Mouse (Mus musculus): ENCODE data around the gene Six1. TPM values are rescaled to one million over a fixed set of nuclear protein-coding genes. Genes with fewer than 3 reads are reported as not detected.

Gene Six1
- polyA plus RNA-seq, 1 experiment from 2014 or later = 28.2 TPM

DNA sequence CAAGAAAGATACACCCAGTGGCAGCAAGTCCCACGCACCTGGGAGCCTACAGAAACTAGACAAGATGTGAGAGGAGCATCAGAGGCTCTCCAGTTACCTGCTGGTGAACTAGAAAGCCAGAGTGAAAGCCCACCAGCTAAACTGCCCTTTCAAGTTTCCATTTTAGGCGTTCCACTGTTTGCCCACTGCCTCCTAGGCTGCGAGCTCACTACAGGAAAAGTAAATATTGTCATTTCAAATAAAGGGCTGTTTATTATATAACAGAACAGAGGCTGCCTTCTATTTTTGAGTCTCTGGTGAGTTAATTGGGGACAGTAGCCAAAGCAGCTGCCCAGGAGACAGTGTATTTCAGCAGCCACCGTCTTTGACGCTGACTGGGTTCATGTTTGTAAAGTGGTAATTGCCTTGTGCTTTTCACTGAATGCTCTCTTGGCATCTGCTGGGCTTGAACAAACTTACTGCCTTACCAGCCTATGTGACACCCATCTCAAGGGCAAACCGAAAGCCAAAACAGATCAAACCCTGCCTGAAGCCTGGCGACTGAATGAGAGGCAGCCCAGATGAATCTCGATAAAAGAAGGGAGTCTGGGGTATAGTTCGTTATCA is 7.2 kb upstream of the Six1 start:
- Histone ChIP-seq H3K4me3 (no peak overlapping the region), H3K36me3 (no peaks in the 10 kb centered on the region), H3K27me3 (0 out of 2 replicates have a peak, but pooled peaks cover 3% of the 10 kb centered on the region), H3K27ac (no peak overlapping the region), H3K9ac (no peak overlapping the region), H3K4me1 (no peaks in the 10 kb centered on the region), H3K4me2 (no peak overlapping the region), H3K9me3 (no peaks in the 10 kb centered on the region)
- WGBS = 57% methylated on average over 9 of the region's 9 CpGs
- no peak for ATAC-seq (ENCODE audit: insufficient number of reproducible peaks, low FRiP score, low TSS enrichment, low read depth)

DNA sequence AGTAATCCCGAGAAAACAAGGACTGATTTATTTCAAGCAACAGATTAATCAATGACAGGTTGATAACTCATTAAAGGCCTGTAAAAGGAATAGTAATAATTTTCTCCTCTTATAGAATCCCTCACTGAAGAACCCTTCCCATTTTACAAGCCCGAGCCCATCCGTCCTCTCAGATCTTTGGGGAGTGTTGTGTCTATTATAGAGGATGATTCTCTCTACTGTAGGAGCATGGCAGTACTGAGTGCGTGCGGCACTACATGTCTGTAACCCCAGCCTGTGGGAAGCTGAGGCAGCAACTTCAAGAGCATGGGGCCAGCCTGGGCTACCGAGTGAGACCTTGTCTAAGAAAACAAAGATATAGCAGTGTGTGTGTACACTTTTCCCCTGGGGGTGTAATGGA is 3.8 kb upstream of the Six1 start:
- no peak for ATAC-seq (ENCODE audit: insufficient number of reproducible peaks, low FRiP score, low TSS enrichment, low read depth)
- H3K4me2 ChIP-seq = no peak overlapping the region
- H3K27ac ChIP-seq = no peak overlapping the region
- peaks cover 35% of the 10 kb centered on the region for H3K27me3 ChIP-seq
- peaks cover 20% of the 10 kb centered on the region for H3K4me1 ChIP-seq
- WGBS = 67% methylated on average over 6 of the region's 6 CpGs
- no peaks in the 10 kb centered on the region for H3K9me3 ChIP-seq
- H3K4me3 ChIP-seq = no peak overlapping the region
- no peaks in the 10 kb centered on the region for H3K36me3 ChIP-seq
- H3K9ac ChIP-seq = no peak overlapping the region

DNA sequence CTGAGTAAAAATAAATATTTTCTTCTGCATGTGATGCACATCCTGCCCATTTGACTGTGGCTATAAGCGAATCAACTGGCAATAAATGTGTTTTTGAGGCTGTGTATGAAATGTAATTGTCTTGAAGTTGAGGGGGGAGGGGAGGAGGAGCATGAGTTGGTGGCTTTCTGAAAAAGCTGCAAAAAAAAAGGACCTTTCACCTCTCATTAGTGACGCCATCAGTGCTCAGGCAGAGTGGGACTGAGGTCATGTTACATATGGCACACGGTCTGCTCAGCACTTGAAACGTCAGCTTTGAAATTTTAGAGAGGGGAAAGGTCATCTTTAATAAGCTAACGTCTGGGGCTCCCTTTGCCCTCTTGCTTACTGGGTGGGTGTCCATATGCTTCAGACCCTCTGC is 1.8 kb upstream of the Six1 start:
- Histone ChIP-seq H3K27ac (no peak overlapping the region), H3K9me3 (no peaks in the 10 kb centered on the region), H3K9ac (no peak overlapping the region), H3K4me2 (no peak overlapping the region), H3K4me3 (no peak overlapping the region), H3K4me1 (peaks cover 27% of the 10 kb centered on the region), H3K27me3 (peaks cover 54% of the 10 kb centered on the region), H3K36me3 (no peaks in the 10 kb centered on the region)
- 15% methylated on average over 5 of the region's 5 CpGs for WGBS
- no peak for ATAC-seq (ENCODE audit: insufficient number of reproducible peaks, low FRiP score, low TSS enrichment, low read depth)

DNA sequence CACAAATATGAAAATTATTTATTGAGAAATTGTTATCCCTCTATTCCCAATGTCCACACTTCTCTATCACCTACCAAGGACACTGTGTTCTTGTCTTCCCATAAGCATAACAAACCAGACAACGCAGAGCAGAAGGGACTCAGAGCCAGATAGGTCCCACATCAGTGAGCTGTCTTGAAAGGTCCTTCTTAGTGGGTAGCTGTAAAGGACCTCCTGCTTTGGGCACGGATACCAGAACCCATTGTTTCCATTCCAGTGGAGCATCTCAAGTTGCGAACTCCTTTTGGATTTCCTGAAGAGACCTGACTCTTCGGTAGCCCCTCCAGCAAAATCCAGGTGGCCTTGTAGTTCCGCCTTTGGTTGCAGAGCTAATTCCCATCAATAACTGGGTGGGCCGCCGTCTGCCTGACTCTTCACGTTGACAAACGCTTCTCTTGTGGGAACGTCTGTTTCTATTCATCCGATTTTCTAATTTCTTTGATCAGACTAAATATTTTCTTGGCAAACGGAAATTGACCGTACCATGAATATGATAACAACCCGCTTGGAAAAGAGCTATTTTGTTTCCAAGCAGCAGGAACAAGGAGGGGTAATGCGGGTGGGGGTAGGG is 994 bp upstream of the Six1 start:
- Histone ChIP-seq H3K9ac (no peak overlapping the region), H3K36me3 (no peaks in the 10 kb centered on the region), H3K4me1 (peaks cover 30% of the 10 kb centered on the region), H3K27ac (no peak overlapping the region), H3K27me3 (peaks cover 61% of the 10 kb centered on the region), H3K4me3 (peak overlapping the region; percentile 57; the same call in 1 of the 2 replicates), H3K4me2 (peak overlapping the region; percentile 86), H3K9me3 (no peaks in the 10 kb centered on the region)
- 25% methylated on average over 15 of the region's 15 CpGs for WGBS
- ATAC-seq (ENCODE audit: insufficient number of reproducible peaks, low FRiP score, low TSS enrichment, low read depth) = no peak

DNA sequence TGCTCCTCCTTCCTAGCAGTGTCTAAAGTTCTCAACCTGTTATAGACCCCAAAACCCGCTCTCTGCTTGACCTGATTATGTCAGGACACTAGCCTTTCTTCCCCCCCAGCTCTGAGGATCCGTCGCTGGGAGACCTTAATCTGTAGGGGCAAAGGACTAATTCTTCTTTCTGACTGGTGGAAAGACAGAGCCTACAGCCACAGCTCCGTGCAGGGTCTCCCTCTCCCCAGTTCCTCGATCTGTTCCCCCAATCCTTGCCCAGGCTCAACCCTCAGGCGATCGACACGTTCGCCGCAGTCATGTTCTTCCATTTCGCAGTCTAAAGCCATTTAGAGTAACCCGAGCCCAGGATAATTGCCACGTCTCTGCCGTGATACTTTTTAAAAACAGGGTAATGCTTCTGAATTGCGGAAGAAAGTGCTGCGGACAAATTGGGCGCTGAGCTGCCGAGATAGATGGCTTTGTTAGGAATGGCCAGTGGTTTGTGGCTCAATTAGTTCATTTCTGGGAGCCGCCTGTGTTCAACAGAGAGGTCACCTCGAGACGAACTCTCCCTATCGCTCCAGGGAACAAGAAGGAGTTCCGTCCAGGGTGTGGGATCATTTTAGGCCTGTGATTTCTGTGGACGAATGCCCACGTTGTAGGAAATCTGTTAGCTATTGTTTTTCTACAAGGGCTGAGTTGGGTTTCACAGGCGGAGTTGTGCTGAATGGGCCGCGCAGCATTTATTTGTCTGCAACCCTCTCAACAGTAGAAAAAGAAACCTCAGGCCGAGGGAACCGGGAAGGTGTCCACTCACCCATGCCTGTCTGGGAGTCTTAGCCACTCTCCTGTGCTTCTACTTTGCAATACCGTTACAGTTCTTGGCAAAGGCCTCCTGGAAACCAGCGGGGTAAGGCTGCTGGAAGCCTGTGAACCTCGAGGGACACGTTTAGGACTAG is 766 bp downstream of the Six1 start:
- Histone ChIP-seq H3K4me2 (peak overlapping the region; percentile 86), H3K4me1 (peaks cover 30% of the 10 kb centered on the region), H3K4me3 (peak overlapping the region; percentile 57), H3K9me3 (no peaks in the 10 kb centered on the region), H3K9ac (no peak overlapping the region), H3K27me3 (peaks cover 79% of the 10 kb centered on the region), H3K36me3 (no peaks in the 10 kb centered on the region), H3K27ac (peak overlapping the region; percentile 80)
- ATAC-seq (ENCODE audit: insufficient number of reproducible peaks, low FRiP score, low TSS enrichment, low read depth) = peak; percentile 37
- WGBS = 12% methylated on average over 34 of the region's 34 CpGs

DNA sequence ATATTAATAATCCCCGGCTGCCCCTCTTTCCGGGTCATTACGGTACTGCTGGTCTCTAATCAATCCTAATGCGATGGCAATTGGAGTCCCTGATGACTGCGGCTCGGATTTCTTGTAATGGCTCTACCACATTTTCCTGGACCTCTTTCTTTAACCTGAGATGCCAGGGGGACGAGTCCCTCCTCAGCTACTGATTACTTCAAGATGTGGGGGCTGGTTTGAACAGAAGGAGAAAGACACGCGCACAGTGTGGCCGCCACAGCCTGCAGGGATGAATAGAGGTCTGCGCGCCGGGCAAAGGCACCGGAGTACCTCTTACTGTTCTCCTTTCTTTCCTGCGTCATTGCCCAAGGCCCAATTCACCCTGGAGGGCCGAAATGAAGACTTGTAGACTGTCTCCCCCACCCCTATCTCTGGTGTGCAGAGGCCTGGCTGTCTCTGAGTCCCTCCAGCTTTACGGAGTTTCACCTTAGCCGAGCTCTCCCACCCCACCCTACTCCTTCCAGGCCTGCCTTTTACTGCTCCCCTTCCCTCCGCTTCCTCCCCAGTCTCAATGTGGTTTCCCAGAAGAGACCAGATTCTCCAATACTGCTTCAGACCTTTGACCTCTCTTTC is 1.5 kb downstream of the Six1 start:
- Histone ChIP-seq H3K36me3 (no peaks in the 10 kb centered on the region), H3K9ac (no peak overlapping the region), H3K27ac (peak overlapping the region; percentile 80; the same call in 1 of the 2 replicates), H3K4me3 (peak overlapping the region; percentile 57), H3K27me3 (peaks cover 87% of the 10 kb centered on the region), H3K9me3 (no peaks in the 10 kb centered on the region), H3K4me2 (peak overlapping the region; percentile 86; the same call in 1 of the 2 replicates), H3K4me1 (peaks cover 30% of the 10 kb centered on the region)
- no peak for ATAC-seq (ENCODE audit: insufficient number of reproducible peaks, low FRiP score, low TSS enrichment, low read depth)
- WGBS = 13% methylated on average over 19 of the region's 19 CpGs

DNA sequence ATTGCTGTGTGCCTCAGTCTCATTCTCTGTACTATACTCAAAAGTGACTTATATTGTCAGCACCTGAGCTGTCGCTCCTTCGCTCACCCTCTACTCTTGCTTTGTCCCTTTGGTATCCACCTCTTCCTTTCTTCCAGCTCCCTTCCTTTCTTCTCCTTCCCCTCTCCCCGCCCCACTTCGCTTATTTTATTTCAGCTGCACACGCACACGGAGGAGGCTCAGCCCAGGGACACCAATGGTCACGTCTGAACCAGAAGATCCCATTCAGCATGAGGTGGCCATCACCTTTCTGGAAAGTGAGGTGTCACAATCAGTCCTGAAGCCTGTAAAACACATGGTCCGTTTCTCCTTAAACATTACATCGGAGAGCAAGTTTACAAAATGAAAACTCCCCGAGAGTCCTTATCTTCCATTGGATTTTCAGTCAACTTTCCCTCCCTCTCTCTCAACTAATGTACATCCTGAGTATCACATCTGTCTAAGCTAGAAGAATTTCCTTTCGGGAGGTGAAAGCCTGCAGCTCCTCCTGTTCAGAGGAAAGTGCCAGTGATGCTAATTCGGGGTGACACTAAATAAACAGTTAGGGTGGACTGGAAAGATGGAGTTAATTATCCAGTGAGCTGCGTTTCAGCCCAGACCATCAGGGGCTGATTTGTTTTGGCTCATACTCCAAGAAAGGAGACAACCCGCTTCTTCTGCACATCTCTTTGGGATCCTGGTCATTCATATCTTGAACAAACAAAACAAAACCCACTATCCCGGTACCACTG is 2.7 kb downstream of the Six1 start:
- Histone ChIP-seq H3K4me2 (no peak overlapping the region), H3K4me3 (no peak overlapping the region), H3K36me3 (no peaks in the 10 kb centered on the region), H3K27me3 (peaks cover 95% of the 10 kb centered on the region), H3K27ac (no peak overlapping the region), H3K9ac (no peak overlapping the region), H3K9me3 (no peaks in the 10 kb centered on the region), H3K4me1 (peaks cover 39% of the 10 kb centered on the region)
- ATAC-seq (ENCODE audit: insufficient number of reproducible peaks, low FRiP score, low TSS enrichment, low read depth) = no peak
- 12% methylated on average over 15 of the region's 15 CpGs for WGBS

DNA sequence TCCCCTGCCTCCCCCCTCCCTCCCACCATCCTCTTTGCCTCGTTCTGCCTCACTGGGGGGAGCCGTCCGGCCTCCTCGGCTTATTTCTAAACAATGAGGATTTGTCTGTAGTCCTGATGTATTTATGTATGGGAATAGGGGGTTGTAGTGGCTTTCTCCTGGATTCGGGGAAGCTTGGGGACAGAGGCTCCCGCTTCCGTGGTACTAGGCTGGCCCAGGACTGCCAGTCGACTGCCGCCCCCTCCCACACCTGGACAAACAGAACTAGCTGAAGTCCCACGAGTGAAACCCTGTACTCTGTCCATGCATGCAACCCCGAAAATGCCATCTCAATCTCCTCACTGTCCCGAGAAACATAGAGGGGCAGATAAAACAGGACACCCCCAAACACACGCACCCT is 3.4 kb downstream of the Six1 start:
- Histone ChIP-seq H3K9ac (no peak overlapping the region), H3K27ac (no peak overlapping the region), H3K4me3 (no peak overlapping the region), H3K4me1 (peaks cover 46% of the 10 kb centered on the region), H3K27me3 (peaks cover 98% of the 10 kb centered on the region), H3K9me3 (no peaks in the 10 kb centered on the region), H3K4me2 (no peak overlapping the region), H3K36me3 (no peaks in the 10 kb centered on the region)
- WGBS = 10% methylated on average over 13 of the region's 13 CpGs
- ATAC-seq (ENCODE audit: insufficient number of reproducible peaks, low FRiP score, low TSS enrichment, low read depth) = no peak

DNA sequence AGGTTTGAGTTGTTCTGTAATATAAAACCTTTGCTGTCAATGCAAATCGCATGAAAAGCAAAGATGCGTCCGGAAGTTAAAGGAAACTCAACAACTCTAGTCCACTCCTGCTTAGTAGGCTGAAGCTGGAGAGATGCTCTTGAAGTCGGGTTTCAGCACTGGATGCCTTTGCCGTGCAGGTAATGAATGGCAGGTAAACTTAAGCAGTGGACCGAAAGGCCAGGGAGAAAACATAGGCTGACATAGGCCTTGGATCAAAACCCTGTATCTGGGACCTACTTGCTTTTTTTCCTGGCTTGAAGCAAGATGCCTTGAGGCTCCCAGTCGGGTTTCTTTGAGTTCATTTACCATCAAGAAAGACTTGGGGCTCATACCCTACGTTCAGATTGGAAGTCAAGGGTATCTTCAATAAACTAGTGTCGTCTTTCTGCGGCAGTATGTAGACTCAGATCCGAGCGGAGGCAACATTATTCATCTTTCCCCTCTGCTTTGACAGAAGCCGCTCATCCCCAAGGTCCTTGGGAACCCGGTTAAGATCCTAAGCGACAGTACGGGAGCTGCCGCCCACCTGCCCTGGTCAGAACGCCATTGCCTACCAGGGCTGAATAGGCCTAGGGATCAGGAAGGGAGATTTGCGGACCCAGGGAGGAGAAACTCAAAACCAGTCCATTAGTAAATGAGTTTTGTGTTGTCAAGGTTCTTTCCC is 4.0 kb downstream of the Six1 start:
- ATAC-seq (ENCODE audit: insufficient number of reproducible peaks, low FRiP score, low TSS enrichment, low read depth) = no peak
- H3K9me3 ChIP-seq = no peaks in the 10 kb centered on the region
- no peak overlapping the region for H3K27ac ChIP-seq
- H3K27me3 ChIP-seq = peaks cover 96% of the 10 kb centered on the region
- no peak overlapping the region for H3K9ac ChIP-seq
- no peak overlapping the region for H3K4me2 ChIP-seq
- 16% methylated on average over 19 of the region's 19 CpGs for WGBS
- H3K4me3 ChIP-seq = no peak overlapping the region
- H3K4me1 ChIP-seq = peaks cover 51% of the 10 kb centered on the region
- H3K36me3 ChIP-seq = no peaks in the 10 kb centered on the region

DNA sequence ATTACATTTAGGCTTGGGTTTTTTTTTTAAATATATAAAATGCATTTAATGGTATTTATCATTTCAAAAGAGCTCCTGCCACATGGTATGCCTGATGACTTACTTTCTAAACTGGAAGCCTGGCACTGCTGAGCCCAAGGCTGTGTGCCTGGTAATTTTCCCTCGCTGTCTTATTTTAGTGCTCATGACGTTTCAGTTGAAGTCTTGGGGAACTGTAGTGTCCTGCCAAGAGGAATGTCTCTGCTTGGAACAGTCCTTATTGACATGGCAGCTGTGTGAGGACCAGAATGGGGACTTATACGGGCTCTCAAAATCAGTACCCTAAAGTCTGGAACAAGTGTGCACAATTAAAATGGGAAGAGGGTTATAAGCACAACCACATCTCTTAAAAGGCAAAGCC is 5.2 kb downstream of the Six1 start:
- WGBS = 7% methylated on average over 3 of the region's 3 CpGs
- H3K36me3 ChIP-seq = no peaks in the 10 kb centered on the region
- H3K4me2 ChIP-seq = no peak overlapping the region
- H3K9ac ChIP-seq = no peak overlapping the region
- H3K9me3 ChIP-seq = no peaks in the 10 kb centered on the region
- H3K27ac ChIP-seq = no peak overlapping the region
- peaks cover 51% of the 10 kb centered on the region for H3K4me1 ChIP-seq
- H3K27me3 ChIP-seq = peaks cover 88% of the 10 kb centered on the region
- ATAC-seq (ENCODE audit: insufficient number of reproducible peaks, low FRiP score, low TSS enrichment, low read depth) = no peak
- no peak overlapping the region for H3K4me3 ChIP-seq

DNA sequence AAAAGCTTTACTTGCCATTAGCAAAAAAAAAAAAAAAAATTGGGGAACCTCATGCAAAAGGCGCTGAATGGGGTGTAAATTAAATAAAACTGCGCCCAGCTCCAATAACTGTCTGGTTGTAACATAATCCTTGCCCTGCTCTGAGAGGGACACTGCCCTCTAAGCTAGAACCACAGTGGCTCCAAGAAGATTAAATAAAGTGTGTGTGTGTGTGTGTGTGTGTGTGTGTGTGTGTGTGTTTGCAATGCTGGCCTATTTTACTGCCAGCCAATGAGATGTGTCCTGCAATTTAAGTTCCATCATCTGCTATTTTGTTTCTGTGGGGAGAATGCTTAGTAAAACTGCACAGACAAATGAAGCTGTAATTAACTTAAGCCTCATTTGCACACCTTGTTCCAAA is 6.1 kb downstream of the Six1 start:
- Histone ChIP-seq H3K27me3 (peaks cover 84% of the 10 kb centered on the region), H3K27ac (no peak overlapping the region), H3K4me1 (peaks cover 44% of the 10 kb centered on the region), H3K4me3 (no peak overlapping the region), H3K4me2 (no peak overlapping the region), H3K9me3 (no peaks in the 10 kb centered on the region), H3K9ac (no peak overlapping the region), H3K36me3 (no peaks in the 10 kb centered on the region)
- 27% methylated on average over 2 of the region's 2 CpGs for WGBS
- no peak for ATAC-seq (ENCODE audit: insufficient number of reproducible peaks, low FRiP score, low TSS enrichment, low read depth)
